Mouse (Mus musculus) testis, adult 2 months (tissue): ENCODE measurements around the gene Rbpjl. TPM values are rescaled to one million over a fixed set of nuclear protein-coding genes. Genes with fewer than 3 reads are reported as not detected.

Experiments
- H3K27ac ChIP-seq: fragments of 200-500 bp; 2 replicates; pipeline ENCODE4 v1.5.1; 2012; ENCODE audit warnings: low read depth, low read length; ENCODE audit not compliant: control insufficient read depth, insufficient read depth
- H3K27me3 ChIP-seq: fragments of 200-500 bp; 2 replicates; pipeline ENCODE4 v1.6.1; 2012; ENCODE audit warnings: mild to moderate bottlenecking, low read length, moderate library complexity; ENCODE audit not compliant: control insufficient read depth, insufficient read depth
- H3K36me3 ChIP-seq: fragments of 200-500 bp; 2 replicates; pipeline ENCODE4 v1.6.1; 2012; ENCODE audit warnings: mild to moderate bottlenecking, low read length; ENCODE audit not compliant: control insufficient read depth, insufficient read depth
- H3K4me1 ChIP-seq: fragments of 200-500 bp; 2 replicates; pipeline ENCODE4 v1.6.1; 2012; ENCODE audit warnings: low read length; ENCODE audit not compliant: control insufficient read depth, insufficient read depth
- H3K4me3 ChIP-seq: fragments of 200-500 bp; 2 replicates; pipeline ENCODE4 v1.5.1; 2012; ENCODE audit warnings: low read depth, mild to moderate bottlenecking, low read length, moderate library complexity, mixed read lengths; ENCODE audit not compliant: control insufficient read depth
- CTCF ChIP-seq: fragments of 200-500 bp; IDR thresholded peaks from 2 replicates; pipeline ENCODE4 v1.5.1; 2012; ENCODE audit warnings: low read depth, mild to moderate bottlenecking, inconsistent platforms, low read length, moderate library complexity; ENCODE audit not compliant: control insufficient read depth, insufficient read depth, insufficient replicate concordance
- POLR2A ChIP-seq: fragments of 200-500 bp; IDR thresholded peaks from 2 replicates; pipeline ENCODE4 v1.6.1; 2012; ENCODE audit warnings: low read depth, mild to moderate bottlenecking, inconsistent platforms, low read length, moderate library complexity; ENCODE audit not compliant: control insufficient read depth
- polyA plus RNA-seq: library from polyadenylated mRNA; depleted of rRNA; stranded (reverse); fragments of >200 nt; gene quantifications from 2 replicates; pipeline ENCODE4 v1.2.3, GENCODE M21; 2012

The Rbpjl gene
- polyA plus RNA-seq, 1 experiment = 0.04 TPM

DNA sequence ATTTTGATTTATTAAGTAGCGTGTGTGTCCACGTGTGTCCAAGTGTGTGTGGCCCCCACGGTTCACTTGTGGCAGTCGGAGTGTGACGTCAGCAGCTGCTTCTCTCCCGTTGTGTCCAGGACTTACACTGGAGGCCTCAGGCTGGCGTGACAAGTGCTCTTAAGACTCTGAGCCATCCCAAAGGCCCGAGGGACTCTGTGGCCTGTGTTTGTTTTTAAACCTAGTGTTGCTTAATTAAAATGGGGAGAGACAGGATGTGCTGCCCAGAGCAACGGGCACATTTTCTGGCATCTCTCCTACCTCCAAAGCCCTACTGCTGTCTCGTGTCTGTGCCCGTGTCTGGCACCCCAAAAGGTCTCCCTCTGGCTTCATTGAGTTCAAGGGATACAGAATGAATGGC lies 20.5 kb downstream of the Rbpjl start:
- Histone ChIP-seq H3K4me3 (no peak overlapping the region), H3K4me1 (no peaks in the 10 kb centered on the region), H3K27me3 (no peaks in the 10 kb centered on the region)

DNA sequence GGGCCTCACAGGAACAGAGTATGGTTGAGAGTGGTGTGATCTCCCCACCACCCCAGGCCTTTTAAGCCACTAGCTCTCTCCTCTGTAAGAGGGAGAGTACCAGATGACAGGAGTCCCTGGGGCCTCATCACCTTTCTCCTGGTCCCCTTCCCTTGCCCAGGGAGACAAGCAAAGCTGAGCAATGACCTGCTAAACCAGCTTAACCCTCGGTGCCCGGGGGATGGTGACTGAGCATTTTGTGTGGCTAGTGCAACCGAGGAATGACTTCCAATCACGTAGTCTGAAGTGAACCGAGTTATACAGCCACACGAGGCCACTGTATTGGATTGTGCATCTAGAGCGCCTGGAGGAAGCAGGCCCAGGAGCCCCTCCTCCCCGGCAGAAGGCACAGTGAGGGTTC lies 21.5 kb downstream of the Rbpjl start:
- no peak overlapping the region for H3K4me3 ChIP-seq
- no peaks in the 10 kb centered on the region for H3K4me1 ChIP-seq
- TF ChIP-seq CTCF = no peak
- TF ChIP-seq POLR2A = no peak
- H3K36me3 ChIP-seq = no peaks in the 10 kb centered on the region
- H3K27ac ChIP-seq = no peak overlapping the region
- H3K27me3 ChIP-seq = no peaks in the 10 kb centered on the region

More for the DNA sequence above, 20.5 kb downstream of the Rbpjl start:
- Histone ChIP-seq H3K27ac (no peak overlapping the region), H3K36me3 (no peaks in the 10 kb centered on the region)
- TF ChIP-seq CTCF = no peak
- no peak for TF ChIP-seq POLR2A

DNA sequence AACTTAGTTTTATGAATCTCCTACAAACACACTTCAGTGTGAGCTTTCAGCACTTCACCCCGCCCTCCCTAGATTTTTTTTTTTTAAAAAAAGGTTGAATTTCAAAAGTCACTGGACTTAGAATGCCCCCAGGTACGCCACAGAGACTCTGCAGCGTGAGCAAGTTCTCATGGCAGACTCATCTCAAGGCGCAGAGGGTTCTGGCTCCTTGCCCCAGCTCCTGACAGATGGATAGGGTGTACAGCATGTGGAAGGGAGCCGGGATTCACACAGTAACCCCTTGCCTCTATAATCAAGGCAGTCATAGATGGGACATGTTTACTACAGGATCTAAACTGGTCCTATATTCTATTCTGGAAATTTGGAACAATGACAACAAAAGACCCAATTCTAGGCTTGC lies 22.5 kb downstream of the Rbpjl start:
- H3K4me1 ChIP-seq = peaks cover 3% of the 10 kb centered on the region

DNA sequence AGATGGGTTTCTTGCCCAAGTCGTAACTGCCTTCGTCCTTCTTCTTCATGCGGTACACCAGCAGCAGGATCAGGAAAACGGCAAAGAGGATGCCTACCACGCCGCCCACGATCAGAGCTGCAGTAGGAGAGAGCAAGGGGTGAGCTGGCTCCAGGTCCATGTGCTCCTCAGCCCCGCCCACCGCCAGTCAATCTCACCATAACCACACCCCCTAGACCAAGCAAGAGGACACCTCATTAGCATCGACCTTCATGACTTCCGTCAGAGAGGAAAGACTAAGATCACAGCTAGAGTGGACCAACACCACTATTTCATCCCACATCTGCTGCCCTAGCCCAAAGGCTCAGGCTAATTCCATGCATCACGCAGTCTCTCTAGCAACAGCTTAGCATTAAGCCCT lies 23.2 kb downstream of the Rbpjl start:
- Histone ChIP-seq H3K36me3 (no peaks in the 10 kb centered on the region), H3K4me1 (peaks cover 10% of the 10 kb centered on the region)
- TF ChIP-seq CTCF (no peak), POLR2A (no peak)

More for the DNA sequence above, 22.5 kb downstream of the Rbpjl start:
- TF ChIP-seq CTCF (no peak), POLR2A (no peak)
- Histone ChIP-seq H3K27me3 (no peaks in the 10 kb centered on the region), H3K27ac (no peak overlapping the region), H3K36me3 (no peaks in the 10 kb centered on the region), H3K4me3 (no peak overlapping the region)

DNA sequence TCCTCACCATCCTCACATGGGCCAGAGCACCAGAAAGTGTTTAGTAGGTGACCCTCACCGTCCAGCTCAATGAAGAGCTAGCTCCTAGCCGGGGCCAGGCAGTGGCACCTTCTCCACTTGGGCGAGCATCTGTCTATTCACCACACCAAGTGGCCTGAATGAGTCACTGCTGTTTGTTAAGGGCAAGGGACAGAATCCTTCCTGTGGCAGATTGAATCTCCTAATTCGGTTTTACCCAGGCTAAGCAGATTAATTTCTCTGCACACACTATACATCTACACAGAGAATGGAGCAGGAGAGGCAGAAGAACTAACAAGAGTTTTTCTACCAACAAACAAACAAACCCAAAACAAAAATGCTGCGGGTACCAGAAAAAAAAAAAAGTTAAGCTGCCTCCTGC lies 24.0 kb downstream of the Rbpjl start:
- peaks cover 16% of the 10 kb centered on the region for H3K4me1 ChIP-seq
- no peak overlapping the region for H3K4me3 ChIP-seq
- H3K27me3 ChIP-seq = no peaks in the 10 kb centered on the region
- H3K36me3 ChIP-seq = no peaks in the 10 kb centered on the region
- no peak overlapping the region for H3K27ac ChIP-seq
- no peak for TF ChIP-seq CTCF

More for the DNA sequence above, 23.2 kb downstream of the Rbpjl start:
- H3K27ac ChIP-seq = no peak overlapping the region
- H3K27me3 ChIP-seq = no peaks in the 10 kb centered on the region
- H3K4me3 ChIP-seq = no peak overlapping the region

DNA sequence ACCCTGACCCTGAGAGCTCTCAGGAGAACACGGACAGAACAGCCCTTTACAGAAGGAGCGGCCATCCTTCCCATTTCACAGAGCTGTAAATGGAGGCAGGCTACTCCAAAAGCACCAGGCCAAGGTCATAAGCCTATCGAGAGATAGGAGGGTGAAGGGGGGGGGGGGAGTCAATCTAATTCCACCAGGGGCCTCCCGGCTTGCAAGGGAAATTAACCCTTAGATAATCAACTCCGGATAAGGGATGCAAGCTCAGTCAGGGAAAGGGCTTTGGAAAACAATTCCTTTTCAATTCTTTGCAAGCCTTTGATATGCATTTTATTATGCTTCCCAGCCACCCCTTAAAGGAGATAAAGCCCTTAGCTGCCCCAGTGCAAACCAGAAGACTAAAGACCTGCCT lies 25.5 kb downstream of the Rbpjl start:
- Histone ChIP-seq H3K27me3 (no peaks in the 10 kb centered on the region), H3K27ac (no peak overlapping the region), H3K4me1 (peaks cover 24% of the 10 kb centered on the region), H3K36me3 (no peaks in the 10 kb centered on the region), H3K4me3 (no peak overlapping the region)
- TF ChIP-seq CTCF = no peak
- TF ChIP-seq POLR2A = no peak

DNA sequence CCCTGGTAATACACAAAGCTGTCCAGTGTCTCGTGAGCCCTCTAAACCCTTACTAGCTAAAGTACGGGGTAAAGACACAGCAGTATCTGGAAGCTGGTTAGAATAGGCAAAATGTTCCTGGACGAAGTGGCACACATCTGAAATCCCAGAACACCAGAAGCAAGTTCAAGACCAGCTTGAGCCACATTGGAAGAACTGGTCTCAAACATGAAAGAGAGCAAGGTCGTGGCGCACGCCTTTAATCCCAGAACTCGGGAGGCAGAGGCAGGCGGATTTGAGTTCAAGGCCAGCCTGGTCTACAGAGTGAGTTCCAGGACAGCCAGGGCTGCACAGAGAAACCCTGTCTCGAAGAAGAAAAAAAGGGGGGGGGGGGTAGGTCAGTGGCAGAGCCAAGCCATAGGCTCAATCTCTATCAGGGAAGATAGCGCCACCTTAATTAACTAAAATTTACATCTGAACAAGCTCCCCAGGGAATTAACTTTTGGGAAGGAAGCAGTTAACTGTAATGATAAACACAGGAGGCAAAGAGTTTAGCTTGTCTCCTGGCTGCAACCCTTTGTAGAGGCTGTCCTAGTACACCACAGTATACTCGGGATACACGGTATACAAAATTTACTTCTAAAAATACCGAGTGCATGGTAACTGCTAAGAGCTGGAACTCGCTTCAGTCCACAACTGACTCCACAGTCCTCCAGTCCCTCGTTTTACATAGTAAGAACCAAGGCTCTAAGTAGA lies 27.1 kb downstream of the Rbpjl start:
- H3K27me3 ChIP-seq = no peaks in the 10 kb centered on the region

More for the DNA sequence above, 27.1 kb downstream of the Rbpjl start:
- H3K4me3 ChIP-seq = no peak overlapping the region
- peaks cover 24% of the 10 kb centered on the region for H3K4me1 ChIP-seq
- peak overlapping the region; percentile 82 for H3K27ac ChIP-seq
- TF ChIP-seq POLR2A (no peak), CTCF (no peak)
- no peaks in the 10 kb centered on the region for H3K36me3 ChIP-seq
